Mouse (Mus musculus) embryonic facial prominence, embryonic 14.5 days (tissue): ENCODE data around the gene Arhgef19. TPM values are rescaled to one million over a fixed set of nuclear protein-coding genes. Genes with fewer than 3 reads are reported as not detected.
A peak's percentile ranks its signal among the peaks of the same experiment; 100 is the strongest.

Experiments
- ATAC-seq: fragments of 200-750 bp; cut with Nextera tagmentation; 2 replicates; pipeline ENCODE4 v1.8.0; 2017; ENCODE audit warnings: low read depth, moderate number of reproducible peaks, moderate TSS enrichment
- DNase-seq: peaks from one replicate; pipeline ENCODE4 v3.0.0-alpha.2; 2015; ENCODE audit warnings: low spot score
- H3K27ac ChIP-seq: fragments of 300-500 bp; sonication (generic); replicated peaks from 2 replicates; pipeline ENCODE4 v1.5.1; 2014; ENCODE audit warnings: low read depth, mild to moderate bottlenecking, low read length, moderate library complexity
- H3K27me3 ChIP-seq: fragments of 300-500 bp; sonication (generic); replicated peaks from 2 replicates; pipeline ENCODE4 v1.6.1; 2014; ENCODE audit warnings: low read length; ENCODE audit not compliant: control insufficient read depth, insufficient read depth
- H3K36me3 ChIP-seq: fragments of 300-500 bp; sonication (generic); 2 replicates; pipeline ENCODE4 v1.6.1; 2014; ENCODE audit warnings: low read length, mixed read lengths; ENCODE audit not compliant: control insufficient read depth, insufficient read depth
- H3K4me1 ChIP-seq: fragments of 300-500 bp; sonication (generic); 2 replicates; pipeline ENCODE4 v1.6.1; 2014; ENCODE audit warnings: antibody characterized with exemption, low read length; ENCODE audit not compliant: control insufficient read depth, insufficient read depth
- H3K4me2 ChIP-seq: fragments of 300-500 bp; sonication (generic); 2 replicates; pipeline ENCODE4 v1.6.1; 2014; ENCODE audit warnings: low read depth, mild to moderate bottlenecking, low read length, moderate library complexity, mixed read lengths
- H3K4me3 ChIP-seq: fragments of 300-500 bp; sonication (generic); 2 replicates; pipeline ENCODE4 v1.5.1; 2014; ENCODE audit warnings: low read depth, mild to moderate bottlenecking, low read length
- H3K9ac ChIP-seq: fragments of 300-500 bp; sonication (generic); 2 replicates; pipeline ENCODE4 v1.6.1; 2014; ENCODE audit warnings: low read depth, mild to moderate bottlenecking, low read length, moderate library complexity, mixed read lengths
- H3K9me3 ChIP-seq: fragments of 300-500 bp; sonication (generic); 2 replicates; pipeline ENCODE4 v1.6.1; 2016; ENCODE audit warnings: low read length; ENCODE audit not compliant: control insufficient read depth
- WGBS: fragments of 180-500 bp; shearing (Covaris S2); extraction: QIAGEN DNeasy Blood & Tissue Kit; methylation state at CpG from one replicate; pipeline ENCODE4 v1.1.7; 2014; 5-methylcytosine and 5-hydroxymethylcytosine counted together
- polyA plus RNA-seq: library from polyadenylated mRNA; unstranded; fragments of >200 nt; fragmentation: Nextera tagmentation; extraction: Ambion mirVana; gene quantifications from 2 replicates; pipeline ENCODE4 v1.2.1, GENCODE M21; 2014

Arhgef19 gene
- polyA plus RNA-seq = 17.4 and 17.7 TPM in 2 replicates

DNA sequence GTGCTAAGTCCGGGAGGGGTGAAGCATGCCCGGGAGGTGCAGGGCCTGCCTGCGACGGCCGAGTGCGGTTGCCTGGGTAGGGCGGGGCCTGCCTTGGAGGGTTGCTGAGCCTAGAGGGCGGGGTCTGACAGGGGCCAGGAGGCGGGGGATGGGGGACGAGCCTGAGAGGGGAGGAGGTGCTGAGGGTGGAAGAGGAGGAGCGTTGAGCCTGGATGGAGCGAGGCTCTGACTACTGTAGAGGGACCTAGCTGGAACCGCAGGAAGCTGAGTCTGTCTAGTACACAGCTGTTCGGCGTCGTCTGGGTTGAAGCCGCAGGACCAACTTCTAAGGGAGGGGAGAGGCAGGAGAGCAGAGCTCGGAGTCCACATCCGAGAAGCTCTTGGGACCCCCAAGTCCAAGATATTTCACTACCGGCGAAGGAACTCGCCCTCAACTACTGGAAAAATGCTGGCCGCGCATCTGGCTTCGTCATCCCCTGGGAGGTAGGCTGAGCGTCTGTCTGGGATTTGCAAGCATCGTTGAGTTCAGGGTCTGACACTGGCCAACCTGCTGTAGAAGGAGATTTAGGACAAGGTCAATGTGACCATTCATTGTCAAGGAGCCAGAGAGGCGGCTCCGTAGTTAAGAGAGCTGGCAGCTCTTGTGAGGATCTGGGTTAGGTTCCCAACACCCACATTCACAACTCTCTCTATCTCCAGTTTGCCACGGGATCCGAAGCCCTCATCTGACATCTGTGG is at the start of gene Arhgef19:
TSS of gene Arhgef19 (plus strand) at position 112 of the 738 bp plus-strand sequence.
- H3K9me3 ChIP-seq = no peaks in the 10 kb centered on the region
- no peak within 1 kb of the TSS for H3K27ac ChIP-seq
- peak within 1 kb of the TSS; percentile 74 for H3K4me2 ChIP-seq
- peak; percentile 95 for DNase-seq
- peak within 1 kb of the TSS; percentile 56 for H3K9ac ChIP-seq
- peaks cover 37% of the 10 kb centered on the region for H3K27me3 ChIP-seq
- peaks cover 33% of the 10 kb centered on the region for H3K4me1 ChIP-seq
- H3K36me3 ChIP-seq = no peaks in the 10 kb centered on the region
- 1% methylated on average over 30 of the region's 31 CpGs for WGBS
- peak; percentile 91 for ATAC-seq
- peak within 1 kb of the TSS; percentile 44 for H3K4me3 ChIP-seq

DNA sequence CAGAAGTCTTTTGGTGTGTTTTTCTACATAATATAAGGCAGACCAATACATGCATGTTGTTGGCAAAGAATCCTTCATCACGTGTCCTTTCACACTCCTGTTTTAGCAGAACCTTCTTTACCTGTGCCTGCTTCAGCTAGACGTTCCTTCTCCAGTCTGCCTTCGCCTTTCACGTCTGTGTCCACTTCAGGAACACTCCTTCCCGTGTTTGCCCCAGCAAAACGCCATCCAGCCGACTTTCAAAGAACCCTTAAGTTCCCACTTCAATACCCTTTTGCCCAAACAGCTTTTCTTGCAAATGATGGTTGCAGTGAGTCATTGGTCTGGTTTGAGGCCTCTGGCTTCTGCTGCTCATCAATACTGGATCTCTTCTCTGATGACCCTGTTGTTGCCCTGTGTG is 48.0 kb upstream of the Arhgef19 start:
- H3K36me3 ChIP-seq = peaks cover 63% of the 10 kb centered on the region
- ATAC-seq (no peak), DNase-seq (no peak)
- H3K4me2 ChIP-seq = no peak overlapping the region
- 90% methylated on average over 7 of the region's 7 CpGs for WGBS
- H3K27me3 ChIP-seq = no peaks in the 10 kb centered on the region
- no peak overlapping the region for H3K4me3 ChIP-seq
- peaks cover 7% of the 10 kb centered on the region; the same call in 1 of the 2 replicates for H3K4me1 ChIP-seq
- no peak overlapping the region for H3K9ac ChIP-seq
- no peak overlapping the region for H3K27ac ChIP-seq
- no peaks in the 10 kb centered on the region for H3K9me3 ChIP-seq

DNA sequence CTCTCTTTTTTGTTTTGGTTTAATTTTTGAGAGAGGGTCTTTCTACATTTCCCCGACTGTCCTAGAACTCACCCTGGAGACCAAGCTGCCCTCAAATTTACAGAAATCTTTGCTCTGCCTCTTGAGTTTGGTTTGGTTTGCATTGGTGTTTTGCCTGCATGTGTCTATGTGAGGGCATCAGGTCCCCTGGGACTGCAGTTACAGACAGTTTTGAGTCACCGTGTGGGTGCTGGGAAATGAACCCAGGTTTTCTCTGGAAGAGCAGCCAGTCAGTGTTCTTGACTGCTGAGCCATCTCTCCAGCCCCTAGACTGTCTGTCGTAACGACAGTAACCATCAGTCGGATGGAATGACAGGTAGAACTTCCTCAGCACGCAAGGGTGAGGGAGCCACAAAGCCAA is 44.7 kb upstream of the Arhgef19 start:
- DNase-seq (no peak), ATAC-seq (no peak)
- Histone ChIP-seq H3K27ac (no peak overlapping the region), H3K9ac (no peak overlapping the region), H3K4me1 (no peaks in the 10 kb centered on the region), H3K9me3 (no peaks in the 10 kb centered on the region), H3K27me3 (no peaks in the 10 kb centered on the region), H3K36me3 (peaks cover 91% of the 10 kb centered on the region), H3K4me2 (no peak overlapping the region), H3K4me3 (no peak overlapping the region)
- WGBS = 89% methylated on average over 6 of the region's 6 CpGs

DNA sequence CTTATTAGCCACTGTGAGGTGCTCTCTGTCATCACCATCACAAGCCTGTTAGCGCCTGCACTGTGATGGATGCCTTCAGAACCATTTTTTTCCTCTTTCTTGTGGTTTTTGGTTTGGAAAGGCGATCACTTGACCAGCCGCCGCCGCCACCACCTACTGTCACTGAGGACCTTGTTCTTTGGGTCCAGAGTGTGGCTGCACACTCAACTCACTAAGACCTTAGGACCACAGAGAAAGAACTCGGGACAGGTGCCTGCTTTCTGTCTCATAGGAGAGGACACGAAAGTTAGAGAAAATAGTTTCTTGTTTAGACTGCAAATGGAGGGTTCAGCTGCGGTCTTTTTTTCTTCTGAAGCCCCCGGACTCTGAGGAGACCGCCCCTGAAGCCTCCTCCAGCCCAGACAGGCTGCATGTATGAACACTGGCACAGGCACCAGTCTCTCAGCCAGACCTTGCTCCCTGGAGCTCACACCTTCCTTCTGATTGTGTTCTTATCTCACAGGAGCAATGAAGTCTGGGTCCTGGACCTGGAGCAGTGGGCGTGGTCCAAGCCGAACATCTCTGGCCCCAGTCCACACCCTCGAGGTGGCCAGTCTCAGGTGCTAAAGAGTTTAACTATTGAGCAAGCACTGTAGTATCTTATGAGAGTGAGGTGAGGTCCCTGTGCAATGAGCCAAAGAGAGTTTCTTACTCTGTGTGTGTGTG is 42.2 kb upstream of the Arhgef19 start:
- H3K27ac ChIP-seq = no peak overlapping the region
- peaks cover 89% of the 10 kb centered on the region for H3K36me3 ChIP-seq
- no peak overlapping the region for H3K9ac ChIP-seq
- no peak overlapping the region for H3K4me3 ChIP-seq
- no peaks in the 10 kb centered on the region for H3K9me3 ChIP-seq
- DNase-seq (no peak), ATAC-seq (no peak)
- WGBS = 96% methylated on average over 13 of the region's 13 CpGs
- no peak overlapping the region for H3K4me2 ChIP-seq
- H3K4me1 ChIP-seq = no peaks in the 10 kb centered on the region
- no peaks in the 10 kb centered on the region for H3K27me3 ChIP-seq

DNA sequence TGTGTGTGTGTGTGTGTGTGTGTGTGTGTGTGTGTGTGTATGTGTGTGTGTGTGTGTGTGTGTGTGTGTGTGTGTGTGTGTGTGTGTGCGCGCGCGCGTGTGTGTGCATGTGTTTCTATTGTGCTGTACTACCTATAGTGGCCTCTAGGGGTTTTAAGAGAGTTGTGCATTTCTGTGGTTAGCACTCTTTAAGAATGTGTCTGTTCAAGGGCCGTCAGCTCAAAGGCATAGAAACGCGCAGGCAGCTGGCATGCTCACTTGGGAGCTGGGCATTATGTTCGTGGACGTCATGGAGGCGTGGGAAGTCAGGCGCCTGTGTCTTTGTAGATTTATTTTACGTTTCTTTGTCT is 41.6 kb upstream of the Arhgef19 start:
- Histone ChIP-seq H3K27ac (no peak overlapping the region), H3K9me3 (no peaks in the 10 kb centered on the region), H3K4me1 (no peaks in the 10 kb centered on the region), H3K36me3 (peaks cover 84% of the 10 kb centered on the region), H3K4me3 (no peak overlapping the region), H3K27me3 (no peaks in the 10 kb centered on the region), H3K4me2 (no peak overlapping the region), H3K9ac (no peak overlapping the region)
- no peak for DNase-seq
- no peak for ATAC-seq
- WGBS = 97% methylated on average over 8 of the region's 13 CpGs

DNA sequence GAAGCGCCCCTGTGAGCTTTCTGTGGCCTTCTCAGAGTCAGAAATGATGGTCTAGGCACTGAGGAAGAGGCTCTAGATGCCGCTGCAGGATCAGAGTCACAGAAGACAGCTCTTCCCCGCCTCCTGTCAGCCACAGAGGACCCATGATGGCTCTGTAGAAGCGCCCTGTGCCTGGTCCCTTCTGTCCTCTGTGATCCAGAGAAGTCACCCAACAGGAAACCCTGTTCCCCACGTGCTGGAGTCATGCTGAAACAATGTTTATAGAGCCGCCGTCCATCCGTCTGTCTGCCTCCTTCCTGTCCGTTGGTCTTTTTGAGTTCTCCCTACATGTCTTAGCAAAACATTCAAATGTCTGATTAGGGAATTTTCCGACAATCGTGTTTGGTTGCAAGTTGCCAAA is 38.4 kb upstream of the Arhgef19 start:
- 83% methylated on average over 11 of the region's 11 CpGs for WGBS
- H3K27ac ChIP-seq = no peak overlapping the region; the same call in 1 of the 2 replicates

DNA sequence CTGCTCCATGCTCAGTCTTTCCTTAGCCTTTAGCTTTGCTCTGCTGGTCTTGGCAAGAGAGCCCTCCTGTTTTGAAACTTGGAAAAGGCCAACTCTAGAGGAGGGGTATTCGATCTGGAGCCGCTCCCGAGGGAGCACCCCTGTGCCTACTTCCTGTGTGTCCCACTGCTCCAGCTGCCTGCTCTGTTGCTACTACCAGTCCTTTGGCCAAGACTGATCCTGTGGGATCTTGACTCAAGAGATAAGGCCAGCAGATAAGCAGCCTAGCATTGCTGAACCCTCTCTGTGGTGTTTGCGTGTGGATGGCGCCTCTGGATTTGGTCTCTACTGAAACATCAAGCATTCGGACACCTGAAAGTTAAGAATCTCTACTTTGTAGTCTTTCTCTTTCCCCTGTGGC is 37.1 kb upstream of the Arhgef19 start:
- no peak overlapping the region for H3K4me3 ChIP-seq
- H3K36me3 ChIP-seq = peaks cover 51% of the 10 kb centered on the region
- DNase-seq (no peak), ATAC-seq (no peak)
- no peaks in the 10 kb centered on the region for H3K4me1 ChIP-seq
- H3K9ac ChIP-seq = no peak overlapping the region
- H3K4me2 ChIP-seq = no peak overlapping the region
- 85% methylated on average over 6 of the region's 6 CpGs for WGBS
- no peaks in the 10 kb centered on the region for H3K27me3 ChIP-seq
- H3K9me3 ChIP-seq = no peaks in the 10 kb centered on the region
- H3K27ac ChIP-seq = no peak overlapping the region

More for the DNA sequence above, 38.4 kb upstream of the Arhgef19 start:
- ATAC-seq (no peak), DNase-seq (no peak)
- Histone ChIP-seq H3K4me2 (no peak overlapping the region), H3K36me3 (peaks cover 64% of the 10 kb centered on the region), H3K4me3 (no peak overlapping the region), H3K9ac (no peak overlapping the region), H3K27me3 (no peaks in the 10 kb centered on the region), H3K4me1 (no peaks in the 10 kb centered on the region), H3K9me3 (no peaks in the 10 kb centered on the region)

DNA sequence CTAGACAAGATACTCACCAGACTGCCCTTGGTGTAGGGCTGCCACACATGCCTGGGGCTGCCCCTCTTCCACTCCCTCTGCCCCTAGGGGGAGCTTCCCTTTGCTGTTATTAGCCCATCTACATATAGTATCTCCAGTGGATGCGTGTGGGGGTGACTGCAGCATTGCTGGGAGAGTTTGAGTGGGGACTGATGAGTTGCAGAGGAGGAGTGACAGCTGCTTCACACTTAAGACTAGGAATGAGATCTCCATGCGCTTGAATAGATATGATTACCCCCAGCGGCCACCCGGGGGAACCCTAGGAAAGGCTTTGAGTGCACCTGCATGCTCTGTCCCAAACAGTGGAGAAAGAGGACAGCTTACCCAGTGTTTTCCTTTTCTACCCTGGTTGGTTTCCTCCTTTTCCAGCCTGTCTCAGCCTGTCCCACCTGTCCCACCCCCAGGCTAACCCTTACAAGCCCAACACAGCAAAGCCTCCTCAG is 34.7 kb upstream of the Arhgef19 start:
- H3K9me3 ChIP-seq = no peaks in the 10 kb centered on the region
- ATAC-seq = peak; percentile 78
- H3K27me3 ChIP-seq = no peaks in the 10 kb centered on the region
- no peak overlapping the region for H3K27ac ChIP-seq
- no peaks in the 10 kb centered on the region for H3K4me1 ChIP-seq
- H3K9ac ChIP-seq = no peak overlapping the region
- 74% methylated on average over 4 of the region's 4 CpGs for WGBS
- no peak overlapping the region for H3K4me2 ChIP-seq
- no peak overlapping the region for H3K4me3 ChIP-seq
- DNase-seq = peak; percentile 55
- H3K36me3 ChIP-seq = peaks cover 31% of the 10 kb centered on the region
